Mouse (Mus musculus): Measurements from ENCODE around the gene Pde6h.

GRCm38 (mm10) chr6:136903885-136904470, 19.7 kb upstream of the Pde6h start:
- TF ChIP-seq TAL1 (IDR thresholded peaks at IDR 0.05; ENCODE audit: low read length) (no peak), GATA1 (IDR thresholded peaks at IDR 0.05; ENCODE audit: low read length) (no peak)

Data from erythroblast, embryonic 14.5 days (primary cell).